Mouse (Mus musculus) ovary, adult 18-20 months (tissue): ENCODE data around the gene Ptpn13.

Experiments
- DNase-seq: peaks from one replicate; pipeline ENCODE4 v3.0.0; 2022; ENCODE audit warnings: low spot score, mixed read lengths

Gene Ptpn13

DNA sequence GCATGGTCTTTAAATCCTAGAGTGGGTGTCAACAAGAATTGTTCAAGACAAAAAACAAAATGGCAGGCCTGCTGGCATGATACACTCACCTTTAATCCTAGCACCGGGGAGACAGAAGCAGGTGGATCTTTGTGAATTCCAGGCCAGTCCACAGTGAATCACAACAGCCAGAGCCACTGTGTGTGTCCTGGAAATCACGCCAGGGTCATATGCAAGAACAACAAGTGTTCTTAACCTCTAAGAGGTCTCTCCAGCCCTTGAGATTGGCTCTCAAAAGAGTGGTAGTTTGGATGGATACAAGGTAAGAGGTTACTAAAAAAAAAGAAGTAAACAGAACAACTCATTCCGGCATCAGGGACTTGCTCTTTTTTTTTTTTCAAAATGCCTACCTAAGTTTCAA, 222.3 kb downstream of the Ptpn13 start:
- DNase-seq, result no peak
